Mouse (Mus musculus) neural tube, embryonic 14.5 days (tissue): ENCODE results near the gene Asgr2. TPM values are rescaled to one million over a fixed set of nuclear protein-coding genes. Genes with fewer than 3 reads are reported as not detected.

ENCODE experiments used
- polyA plus RNA-seq: library from polyadenylated mRNA; unstranded; fragments of >200 nt; fragmentation: Nextera tagmentation; extraction: Ambion mirVana; gene quantifications from 2 replicates; pipeline ENCODE4 v1.2.1, GENCODE M21; 2014

The Asgr2 gene
- polyA plus RNA-seq, 1 experiment from 2014 or later: not detected

Other genes starting within 250 kb of the Asgr2 start
- gene Plscr3, start 246.3 kb upstream of the Asgr2 start, polyA plus RNA-seq: 36.3 and 51.8 TPM in 2 replicates
- gene Tnk1, start 233.9 kb upstream of the Asgr2 start, polyA plus RNA-seq: 0.28 TPM in 1 of 2 replicates, not detected in the other
- not detected in 2 replicates for gene Tmem95, start 214.6 kb upstream of the Asgr2 start, polyA plus RNA-seq
- gene Kctd11, start 211.2 kb upstream of the Asgr2 start, polyA plus RNA-seq: 0.80 and 2.0 TPM in 2 replicates
- 0.17 and 0.33 TPM in 2 replicates for gene Acap1, start 197.1 kb upstream of the Asgr2 start, polyA plus RNA-seq
- 7.1 and 7.8 TPM in 2 replicates for gene 2810408A11Rik, start 191.7 kb upstream of the Asgr2 start, polyA plus RNA-seq
- 26.2 and 27.8 TPM in 2 replicates for gene Neurl4, start 191.6 kb upstream of the Asgr2 start, polyA plus RNA-seq
- gene Gps2, start 178.8 kb upstream of the Asgr2 start, polyA plus RNA-seq: 58.5 and 65.4 TPM in 2 replicates
- gene Eif5a, start 170.7 kb upstream of the Asgr2 start, polyA plus RNA-seq: 1,037 and 1,095 TPM in 2 replicates
- gene Ybx2, start 156.8 kb upstream of the Asgr2 start, polyA plus RNA-seq: 5.9 and 11.1 TPM in 2 replicates
- 2.7 and 3.7 TPM in 2 replicates for gene Slc2a4, start 144.5 kb upstream of the Asgr2 start, polyA plus RNA-seq
- 0.33 and 0.88 TPM in 2 replicates for gene Cldn7, start 127.9 kb upstream of the Asgr2 start, polyA plus RNA-seq
- gene Ctdnep1, start 111.5 kb upstream of the Asgr2 start, polyA plus RNA-seq: 26.5 and 27.1 TPM in 2 replicates
- gene Elp5, start 110.1 kb upstream of the Asgr2 start, polyA plus RNA-seq: 159 and 175 TPM in 2 replicates
- gene Gabarap, start 101.5 kb upstream of the Asgr2 start, polyA plus RNA-seq: 609 and 643 TPM in 2 replicates
- gene Phf23, start 96.9 kb upstream of the Asgr2 start, polyA plus RNA-seq: 28.8 and 37.8 TPM in 2 replicates
- gene Dvl2, start 92.0 kb upstream of the Asgr2 start, polyA plus RNA-seq: 19.0 and 19.2 TPM in 2 replicates
- gene Acadvl, start 77.2 kb upstream of the Asgr2 start, polyA plus RNA-seq: 49.5 and 57.2 TPM in 2 replicates
- gene Dlg4, start 75.7 kb upstream of the Asgr2 start, polyA plus RNA-seq: 24.9 and 31.6 TPM in 2 replicates
- gene Asgr1, start 38.6 kb upstream of the Asgr2 start, polyA plus RNA-seq: 3.7 TPM in 1 of 2 replicates, not detected in the other
- 0.20 and 0.68 TPM in 2 replicates for gene Mgl2, start 37.7 kb downstream of the Asgr2 start, polyA plus RNA-seq
- gene Clec10a, start 63.6 kb downstream of the Asgr2 start, polyA plus RNA-seq: 1.1 TPM in 1 of 2 replicates, not detected in the other
- gene Slc16a11, start 120.1 kb downstream of the Asgr2 start, polyA plus RNA-seq: 3.0 and 4.0 TPM in 2 replicates
- gene Slc16a13, start 128.4 kb downstream of the Asgr2 start, polyA plus RNA-seq: 10.4 and 13.2 TPM in 2 replicates
- 1.8 and 5.7 TPM in 2 replicates for gene Bcl6b, start 137.2 kb downstream of the Asgr2 start, polyA plus RNA-seq
- gene 0610010K14Rik, start 145.3 kb downstream of the Asgr2 start, polyA plus RNA-seq: 160 and 161 TPM in 2 replicates
- gene Gm21988, start 147.2 kb downstream of the Asgr2 start, polyA plus RNA-seq: 12.7 and 13.3 TPM in 2 replicates
- 389 and 413 TPM in 2 replicates for gene Rnasek, start 147.2 kb downstream of the Asgr2 start, polyA plus RNA-seq
- 0.08 and 2.1 TPM in 2 replicates for gene Alox12, start 162.7 kb downstream of the Asgr2 start, polyA plus RNA-seq
- gene Alox12e, start 230.0 kb downstream of the Asgr2 start, polyA plus RNA-seq: not detected in 2 replicates